Mouse (Mus musculus) forebrain, embryonic 16.5 days (tissue): ENCODE results near the gene Olfml2a. TPM values are rescaled to one million over a fixed set of nuclear protein-coding genes. Genes with fewer than 3 reads are reported as not detected.

Experiments
- ATAC-seq: fragments of 200-750 bp; cut with Nextera tagmentation; 2 replicates; pipeline ENCODE4 v1.8.0; 2017; ENCODE audit warnings: mild to moderate bottlenecking, moderate library complexity
- H3K27ac ChIP-seq: fragments of 300-500 bp; sonication (generic); 2 replicates; pipeline ENCODE4 v1.5.1; 2014; ENCODE audit warnings: low read length, control low read depth
- H3K27me3 ChIP-seq: fragments of 300-500 bp; sonication (generic); replicated peaks from 2 replicates; pipeline ENCODE4 v1.6.1; 2014; ENCODE audit warnings: low read length; ENCODE audit not compliant: control insufficient read depth, insufficient read depth
- H3K36me3 ChIP-seq: fragments of 300-500 bp; sonication (generic); 2 replicates; pipeline ENCODE4 v1.6.1; 2014; ENCODE audit not compliant: control insufficient read depth, insufficient read depth
- H3K4me1 ChIP-seq: fragments of 300-500 bp; sonication (generic); replicated peaks from 2 replicates; pipeline ENCODE4 v1.6.1; 2014; ENCODE audit warnings: low read length; ENCODE audit not compliant: control insufficient read depth, insufficient read depth
- H3K4me2 ChIP-seq: fragments of 300-500 bp; sonication (generic); 2 replicates; pipeline ENCODE4 v1.6.1; 2014; ENCODE audit warnings: mild to moderate bottlenecking, low read length, control low read depth
- H3K4me3 ChIP-seq: fragments of 300-500 bp; sonication (generic); replicated peaks from 2 replicates; pipeline ENCODE4 v1.5.1; 2014; ENCODE audit warnings: mild to moderate bottlenecking, low read length, control low read depth
- H3K9ac ChIP-seq: fragments of 300-500 bp; sonication (generic); replicated peaks from 2 replicates; pipeline ENCODE4 v1.6.1; 2014; ENCODE audit warnings: low read depth, low read length, control low read depth
- H3K9me3 ChIP-seq: fragments of 300-500 bp; sonication (generic); 2 replicates; pipeline ENCODE4 v1.6.1; 2016; ENCODE audit warnings: low read length; ENCODE audit not compliant: control insufficient read depth
- WGBS: fragments of 180-500 bp; shearing (Covaris S2); extraction: QIAGEN DNeasy Blood & Tissue Kit; methylation state at CpG from one replicate; pipeline ENCODE4 v1.1.7; 2014; 5-methylcytosine and 5-hydroxymethylcytosine counted together
- polyA plus RNA-seq: library from polyadenylated mRNA; unstranded; fragments of >200 nt; fragmentation: Nextera tagmentation; extraction: Ambion mirVana; gene quantifications from 2 replicates; pipeline ENCODE4 v1.2.1, GENCODE M21; 2015

The Olfml2a gene
- polyA plus RNA-seq, 1 experiment from 2014 or later: 2.6 TPM

GRCm38 (mm10) chr2:38987803-38988510 is 56.2 kb downstream of the Olfml2a start:
- Histone ChIP-seq H3K4me3 (no peak overlapping the region), H3K36me3 (no peaks in the 10 kb centered on the region), H3K9me3 (no peaks in the 10 kb centered on the region), H3K9ac (no peak overlapping the region), H3K4me1 (no peaks in the 10 kb centered on the region), H3K27ac (no peak overlapping the region), H3K27me3 (no peaks in the 10 kb centered on the region), H3K4me2 (no peak overlapping the region)
- 88% methylated on average over 6 of the region's 6 CpGs for WGBS
- no peak for ATAC-seq

GRCm38 (mm10) chr2:38988929-38989328 is 57.2 kb downstream of the Olfml2a start:
- WGBS: 88% methylated on average over 2 of the region's 2 CpGs
- ATAC-seq: no peak

GRCm38 (mm10) chr2:38992004-38992403 is 60.2 kb downstream of the Olfml2a start:
- H3K4me3 ChIP-seq: no peak overlapping the region
- 85% methylated on average over 4 of the region's 4 CpGs for WGBS
- ATAC-seq: no peak

More at GRCm38 (mm10) chr2:38988929-38989328, 57.2 kb downstream of the Olfml2a start:
- Histone ChIP-seq H3K9ac (no peak overlapping the region), H3K27me3 (no peaks in the 10 kb centered on the region), H3K4me2 (no peak overlapping the region), H3K9me3 (no peaks in the 10 kb centered on the region), H3K4me1 (no peaks in the 10 kb centered on the region), H3K27ac (no peak overlapping the region), H3K4me3 (no peak overlapping the region), H3K36me3 (no peaks in the 10 kb centered on the region)

DNA sequence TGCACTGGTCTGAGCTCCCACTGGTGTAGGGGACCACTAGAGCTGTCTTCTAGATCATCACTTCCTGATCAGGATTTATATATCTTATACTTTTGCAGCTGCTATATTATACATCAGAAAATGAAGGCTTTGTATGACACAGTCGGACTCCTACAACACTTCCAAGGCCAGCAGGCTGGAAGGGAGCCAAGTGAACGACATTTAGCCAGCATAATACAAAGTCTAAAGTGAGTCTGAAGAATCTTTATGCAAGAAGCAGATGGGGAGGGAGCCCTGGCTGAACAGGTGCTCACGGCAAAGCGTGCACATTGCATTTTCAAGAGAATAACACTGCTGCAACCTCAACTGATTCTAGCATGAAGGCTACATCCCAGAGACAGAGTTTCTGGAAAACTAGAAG is 60.7 kb downstream of the Olfml2a start:
- no peaks in the 10 kb centered on the region; the same call in 1 of the 2 replicates for H3K4me1 ChIP-seq
- no peak overlapping the region for H3K9ac ChIP-seq
- H3K27me3 ChIP-seq: no peaks in the 10 kb centered on the region
- no peak for ATAC-seq
- no peaks in the 10 kb centered on the region for H3K9me3 ChIP-seq
- H3K4me2 ChIP-seq: no peak overlapping the region
- no peak overlapping the region for H3K4me3 ChIP-seq
- no peak overlapping the region for H3K27ac ChIP-seq
- H3K36me3 ChIP-seq: no peaks in the 10 kb centered on the region
- WGBS: 38% methylated on average over 4 of the region's 4 CpGs

More at GRCm38 (mm10) chr2:38992004-38992403, 60.2 kb downstream of the Olfml2a start:
- Histone ChIP-seq H3K9ac (no peak overlapping the region), H3K4me2 (no peak overlapping the region), H3K36me3 (no peaks in the 10 kb centered on the region), H3K4me1 (no peaks in the 10 kb centered on the region), H3K27me3 (no peaks in the 10 kb centered on the region), H3K27ac (no peak overlapping the region), H3K9me3 (no peaks in the 10 kb centered on the region)

DNA sequence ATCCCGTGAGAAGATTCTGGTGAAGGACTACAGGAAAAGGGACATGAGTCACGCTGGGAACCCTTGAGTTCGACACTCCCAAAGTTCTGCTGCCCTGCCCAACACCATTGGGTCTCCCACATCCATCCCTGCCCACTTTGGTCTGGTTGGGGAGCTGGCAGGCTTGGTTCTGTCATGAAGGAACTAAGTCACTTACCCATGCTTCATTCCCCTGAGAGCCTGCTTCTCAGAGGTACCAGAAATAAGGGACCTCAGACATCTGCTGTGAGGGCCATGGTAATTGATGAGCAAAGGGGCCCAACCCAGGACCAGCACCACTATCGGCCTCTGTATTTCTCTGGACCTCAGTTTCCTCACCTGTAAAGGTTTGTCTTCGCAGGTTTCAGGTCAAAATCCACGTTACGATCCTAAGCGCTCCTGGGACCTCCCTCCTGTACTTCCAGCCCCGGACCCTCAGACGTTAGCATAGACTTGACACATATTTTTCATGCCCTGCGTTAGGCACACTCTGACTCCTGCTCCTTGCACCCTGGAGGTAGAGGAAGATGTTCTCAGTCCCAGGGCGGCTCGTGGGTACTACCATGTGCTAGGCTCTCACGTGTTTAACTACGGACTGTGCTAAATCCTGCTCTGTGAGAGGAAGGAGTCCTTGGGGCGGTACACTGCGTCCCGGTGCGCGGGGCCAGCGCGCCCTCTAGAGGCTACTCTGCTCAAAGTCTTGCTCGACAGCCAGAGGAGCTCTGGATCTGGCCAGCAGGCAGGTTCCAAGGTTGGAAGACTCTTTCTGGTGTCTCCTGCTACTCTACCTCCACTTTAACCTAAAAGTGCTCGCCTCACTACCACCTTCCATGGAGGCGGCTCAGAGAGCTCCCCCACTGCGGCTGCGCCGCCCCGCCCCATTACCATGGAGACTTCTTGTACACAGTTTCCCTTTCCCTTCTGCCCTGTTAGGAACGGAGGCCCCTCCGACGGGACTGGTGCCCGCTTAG is 65.9 kb downstream of the Olfml2a start, which contains the start of gene Wdr38:
Gene Wdr38, plus strand, starts transcription at position 91 of the 989 bp plus-strand sequence.
- H3K9ac ChIP-seq: peak within 1 kb of the TSS; percentile 38
- H3K4me1 ChIP-seq: peaks cover 8% of the 10 kb centered on the region
- peak within 1 kb of the TSS; percentile 43 for H3K4me3 ChIP-seq
- no peaks in the 10 kb centered on the region for H3K27me3 ChIP-seq
- H3K4me2 ChIP-seq: peak within 1 kb of the TSS; percentile 52
- H3K36me3 ChIP-seq: peaks cover 18% of the 10 kb centered on the region
- peak; percentile 94 for ATAC-seq
- no peak within 1 kb of the TSS for H3K27ac ChIP-seq
- 16% methylated on average over 33 of the region's 33 CpGs for WGBS
- H3K9me3 ChIP-seq: no peaks in the 10 kb centered on the region

DNA sequence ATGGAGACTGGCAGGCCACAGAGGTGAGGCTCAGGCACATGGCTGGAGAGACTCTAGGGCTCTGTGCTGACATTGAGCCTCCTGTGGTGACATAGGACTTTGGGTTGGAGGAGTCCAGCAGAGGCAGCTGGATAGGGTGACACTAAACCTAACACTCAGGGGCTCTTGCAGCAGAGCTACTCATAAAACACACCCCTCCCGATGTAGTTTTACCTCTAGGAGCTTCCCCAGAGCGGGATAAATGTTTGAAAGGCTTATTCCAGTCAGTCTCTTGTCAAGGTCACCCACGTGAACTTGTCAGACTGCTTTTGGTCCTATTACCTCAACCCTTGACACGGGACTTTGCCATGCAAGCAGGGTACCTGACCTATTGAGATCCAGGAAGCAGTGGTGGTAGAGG is 67.6 kb downstream of the Olfml2a start:
- no peaks in the 10 kb centered on the region for H3K27me3 ChIP-seq
- H3K9me3 ChIP-seq: no peaks in the 10 kb centered on the region
- 54% methylated on average over 4 of the region's 4 CpGs for WGBS
- H3K4me1 ChIP-seq: peaks cover 25% of the 10 kb centered on the region
- no peak overlapping the region for H3K27ac ChIP-seq
- no peak overlapping the region for H3K4me2 ChIP-seq
- H3K36me3 ChIP-seq: peaks cover 18% of the 10 kb centered on the region
- no peak overlapping the region for H3K9ac ChIP-seq
- ATAC-seq: no peak
- no peak overlapping the region for H3K4me3 ChIP-seq

DNA sequence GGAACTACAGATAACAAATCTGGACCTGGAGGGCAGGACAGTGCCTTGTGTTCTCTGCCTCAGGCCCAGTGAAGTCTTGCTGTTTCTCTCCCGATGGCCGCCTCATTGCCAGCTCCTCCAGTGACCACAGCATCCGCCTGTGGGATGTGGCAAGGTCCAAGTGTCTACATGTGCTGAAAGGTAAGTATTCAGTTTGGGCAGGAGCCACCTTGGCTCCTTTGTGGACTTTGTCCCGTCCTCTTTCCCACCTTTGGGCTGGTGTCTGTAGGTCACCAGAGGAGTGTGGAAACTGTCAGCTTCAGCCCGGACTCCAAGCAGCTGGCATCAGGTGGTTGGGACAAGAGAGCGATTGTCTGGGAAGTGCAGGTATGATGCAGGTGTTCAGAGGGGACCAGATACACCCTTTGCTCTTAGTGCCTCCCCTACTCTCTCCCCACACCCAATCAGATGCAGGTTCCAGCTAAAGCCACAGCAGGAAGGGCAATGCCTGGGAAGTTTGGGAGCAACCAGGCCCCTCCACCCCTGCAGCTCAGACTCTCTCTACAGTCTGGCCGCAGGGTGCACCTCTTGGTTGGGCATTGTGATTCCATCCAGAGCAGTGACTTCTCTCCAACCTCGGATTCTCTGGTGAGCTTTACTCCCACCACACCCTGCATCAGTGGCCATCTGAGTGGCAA is 68.3 kb downstream of the Olfml2a start:
- Histone ChIP-seq H3K4me2 (no peak overlapping the region), H3K4me3 (no peak overlapping the region), H3K27me3 (no peaks in the 10 kb centered on the region), H3K9ac (no peak overlapping the region), H3K4me1 (peaks cover 25% of the 10 kb centered on the region), H3K27ac (no peak overlapping the region), H3K9me3 (no peaks in the 10 kb centered on the region), H3K36me3 (peaks cover 18% of the 10 kb centered on the region)
- 69% methylated on average over 8 of the region's 8 CpGs for WGBS
- ATAC-seq: no peak

GRCm38 (mm10) chr2:39000587-39000919 is 68.8 kb downstream of the Olfml2a start:
- WGBS: 84% methylated on average over 4 of the region's 4 CpGs

GRCm38 (mm10) chr2:39001866-39002265 is 70.1 kb downstream of the Olfml2a start:
- ATAC-seq: no peak
- Histone ChIP-seq H3K36me3 (peaks cover 18% of the 10 kb centered on the region), H3K9ac (no peak overlapping the region), H3K4me1 (peaks cover 34% of the 10 kb centered on the region), H3K4me2 (no peak overlapping the region), H3K4me3 (no peak overlapping the region), H3K27ac (no peak overlapping the region), H3K27me3 (no peaks in the 10 kb centered on the region), H3K9me3 (no peaks in the 10 kb centered on the region)
- WGBS: 85% methylated on average over 3 of the region's 3 CpGs

More at GRCm38 (mm10) chr2:39000587-39000919, 68.8 kb downstream of the Olfml2a start:
- H3K9ac ChIP-seq: no peak overlapping the region
- peaks cover 25% of the 10 kb centered on the region for H3K4me1 ChIP-seq
- H3K9me3 ChIP-seq: no peaks in the 10 kb centered on the region
- H3K36me3 ChIP-seq: peaks cover 18% of the 10 kb centered on the region
- H3K27me3 ChIP-seq: no peaks in the 10 kb centered on the region
- no peak overlapping the region for H3K27ac ChIP-seq
- H3K4me2 ChIP-seq: no peak overlapping the region
- no peak overlapping the region for H3K4me3 ChIP-seq
- ATAC-seq: no peak
